Mouse (Mus musculus): ENCODE results near the gene Zfp575. TPM values are rescaled to one million over a fixed set of nuclear protein-coding genes. Genes with fewer than 3 reads are reported as not detected.
"Not testable (repeated sequence)": the region's sequence is repeated elsewhere in the genome, so short reads cannot be mapped to it uniquely, and the experiment has no call there.

Zfp575 gene
- polyA plus RNA-seq, 1 experiment: 1.4 TPM

- Histone ChIP-seq H3K4me1 (ENCODE audit: control insufficient read depth, insufficient read depth, low read length) (no peaks in the 10 kb centered on the region), H3K4me3 (replicated peaks; ENCODE audit: insufficient read depth, low read depth, low read length) (no peak overlapping the region), H3K27me3 (ENCODE audit: control insufficient read depth, insufficient read depth, low read length) (no peaks in the 10 kb centered on the region), H3K27ac (ENCODE audit: insufficient read depth, low read length) (no peak overlapping the region)
- DNase-seq: no peak
- 84% methylated on average over 3 of the region's 3 CpGs for WGBS
- no peak for TF ChIP-seq POLR2A (IDR thresholded peaks at IDR 0.05; ENCODE audit: borderline replicate concordance, insufficient read depth, low read length)
- TF ChIP-seq CTCF (IDR thresholded peaks at IDR 0.05; ENCODE audit: borderline replicate concordance, insufficient read depth, low read depth, low read length): no peak
These were observed 33.8 kb upstream of the Zfp575 start for GRCm38 (mm10) chr7:24621193-24621592.

- Histone ChIP-seq H3K27ac (ENCODE audit: insufficient read depth, low read length) (no peak overlapping the region), H3K4me1 (ENCODE audit: control insufficient read depth, insufficient read depth, low read length) (no peaks in the 10 kb centered on the region), H3K27me3 (ENCODE audit: control insufficient read depth, insufficient read depth, low read length) (no peaks in the 10 kb centered on the region), H3K4me3 (replicated peaks; ENCODE audit: insufficient read depth, low read depth, low read length) (no peak overlapping the region)
- 53% methylated on average over 13 of the region's 13 CpGs for WGBS
- TF ChIP-seq CTCF (IDR thresholded peaks at IDR 0.05; ENCODE audit: borderline replicate concordance, insufficient read depth, low read depth, low read length) (no peak), POLR2A (IDR thresholded peaks at IDR 0.05; ENCODE audit: borderline replicate concordance, insufficient read depth, low read length) (no peak)
- DNase-seq: no peak
These were observed 32.4 kb upstream of the Zfp575 start for GRCm38 (mm10) chr7:24619671-24620397.

GRCm38 (mm10) chr7:24618374-24618773 is 30.9 kb upstream of the Zfp575 start:
- 89% methylated on average over 8 of the region's 8 CpGs for WGBS
- not testable (repeated sequence) for H3K4me1 ChIP-seq (ENCODE audit: control insufficient read depth, insufficient read depth, low read length); H3K27ac ChIP-seq (ENCODE audit: insufficient read depth, low read length); DNase-seq; H3K27me3 ChIP-seq (ENCODE audit: control insufficient read depth, insufficient read depth, low read length); H3K4me3 ChIP-seq (replicated peaks; ENCODE audit: insufficient read depth, low read depth, low read length)

- TF ChIP-seq CTCF (IDR thresholded peaks at IDR 0.05; ENCODE audit: borderline replicate concordance, insufficient read depth, low read depth, low read length) (no peak), POLR2A (IDR thresholded peaks at IDR 0.05; ENCODE audit: borderline replicate concordance, insufficient read depth, low read length) (no peak)
- H3K27me3 ChIP-seq (ENCODE audit: control insufficient read depth, insufficient read depth, low read length): no peaks in the 10 kb centered on the region
- no peak overlapping the region for H3K4me3 ChIP-seq (replicated peaks; ENCODE audit: insufficient read depth, low read depth, low read length)
- no peak for DNase-seq
- no peak overlapping the region for H3K27ac ChIP-seq (ENCODE audit: insufficient read depth, low read length)
- H3K4me1 ChIP-seq (ENCODE audit: control insufficient read depth, insufficient read depth, low read length): no peaks in the 10 kb centered on the region
- 83% methylated on average over 8 of the region's 8 CpGs for WGBS
These were observed 30.3 kb upstream of the Zfp575 start for GRCm38 (mm10) chr7:24617763-24618162.

GRCm38 (mm10) chr7:24614816-24615215 is 27.4 kb upstream of the Zfp575 start:
- no peak for TF ChIP-seq CTCF (IDR thresholded peaks at IDR 0.05; ENCODE audit: borderline replicate concordance, insufficient read depth, low read depth, low read length)
- TF ChIP-seq POLR2A (IDR thresholded peaks at IDR 0.05; ENCODE audit: borderline replicate concordance, insufficient read depth, low read length): no peak
- peaks cover 4% of the 10 kb centered on the region; the same call in 1 of the 2 replicates for H3K4me1 ChIP-seq (ENCODE audit: control insufficient read depth, insufficient read depth, low read length)
- no peak for DNase-seq
- no peak overlapping the region for H3K27ac ChIP-seq (ENCODE audit: insufficient read depth, low read length)
- WGBS: 79% methylated on average over 13 of the region's 13 CpGs
- H3K4me3 ChIP-seq (replicated peaks; ENCODE audit: insufficient read depth, low read depth, low read length): no peak overlapping the region
- H3K27me3 ChIP-seq (ENCODE audit: control insufficient read depth, insufficient read depth, low read length): peaks cover 9% of the 10 kb centered on the region; the same call in 1 of the 2 replicates

GRCm38 (mm10) chr7:24612308-24612910 is 25.0 kb upstream of the Zfp575 start:
- Histone ChIP-seq H3K27me3 (ENCODE audit: control insufficient read depth, insufficient read depth, low read length) (peaks cover 9% of the 10 kb centered on the region; the same call in 1 of the 2 replicates), H3K4me3 (replicated peaks; ENCODE audit: insufficient read depth, low read depth, low read length) (no peak overlapping the region), H3K27ac (ENCODE audit: insufficient read depth, low read length) (no peak overlapping the region), H3K4me1 (ENCODE audit: control insufficient read depth, insufficient read depth, low read length) (peaks cover 4% of the 10 kb centered on the region; the same call in 1 of the 2 replicates)
- no peak for DNase-seq
- WGBS: 5% methylated on average over 27 of the region's 27 CpGs
- TF ChIP-seq POLR2A (IDR thresholded peaks at IDR 0.05; ENCODE audit: borderline replicate concordance, insufficient read depth, low read length): no peak
- no peak for TF ChIP-seq CTCF (IDR thresholded peaks at IDR 0.05; ENCODE audit: borderline replicate concordance, insufficient read depth, low read depth, low read length)

GRCm38 (mm10) chr7:24611709-24612108 is 24.3 kb upstream of the Zfp575 start:
- TF ChIP-seq CTCF (IDR thresholded peaks at IDR 0.05; ENCODE audit: borderline replicate concordance, insufficient read depth, low read depth, low read length) (no peak), POLR2A (IDR thresholded peaks at IDR 0.05; ENCODE audit: borderline replicate concordance, insufficient read depth, low read length) (no peak)
- H3K27me3 ChIP-seq (ENCODE audit: control insufficient read depth, insufficient read depth, low read length): peaks cover 9% of the 10 kb centered on the region; the same call in 1 of the 2 replicates
- H3K4me3 ChIP-seq (replicated peaks; ENCODE audit: insufficient read depth, low read depth, low read length): no peak overlapping the region
- peaks cover 4% of the 10 kb centered on the region; the same call in 1 of the 2 replicates for H3K4me1 ChIP-seq (ENCODE audit: control insufficient read depth, insufficient read depth, low read length)
- no peak overlapping the region for H3K27ac ChIP-seq (ENCODE audit: insufficient read depth, low read length)
- no peak for DNase-seq
- 23% methylated on average over 7 of the region's 7 CpGs for WGBS

Measured in cerebellum, adult 2 months (tissue).